Mouse (Mus musculus) adrenal gland, adult 2 months (tissue): ENCODE data around the gene Gm45234. TPM values are rescaled to one million over a fixed set of nuclear protein-coding genes. Genes with fewer than 3 reads are reported as not detected.

Experiments used
- DNase-seq: peaks from one replicate; pipeline ENCODE4 v3.0.0; 2021
- polyA plus RNA-seq: library from polyadenylated mRNA; depleted of rRNA; stranded (reverse); fragments of >200 nt; gene quantifications from 2 replicates; pipeline ENCODE4 v1.2.3, GENCODE M21; 2012
- total RNA-seq, 2 experiments: library from RNA; stranded (reverse); gene quantifications; 2 replicates each; pipeline ENCODE4 v1.2.3; 2021

Gene Gm45234
- total and polyA plus RNA-seq, 3 experiments = not detected

DNA sequence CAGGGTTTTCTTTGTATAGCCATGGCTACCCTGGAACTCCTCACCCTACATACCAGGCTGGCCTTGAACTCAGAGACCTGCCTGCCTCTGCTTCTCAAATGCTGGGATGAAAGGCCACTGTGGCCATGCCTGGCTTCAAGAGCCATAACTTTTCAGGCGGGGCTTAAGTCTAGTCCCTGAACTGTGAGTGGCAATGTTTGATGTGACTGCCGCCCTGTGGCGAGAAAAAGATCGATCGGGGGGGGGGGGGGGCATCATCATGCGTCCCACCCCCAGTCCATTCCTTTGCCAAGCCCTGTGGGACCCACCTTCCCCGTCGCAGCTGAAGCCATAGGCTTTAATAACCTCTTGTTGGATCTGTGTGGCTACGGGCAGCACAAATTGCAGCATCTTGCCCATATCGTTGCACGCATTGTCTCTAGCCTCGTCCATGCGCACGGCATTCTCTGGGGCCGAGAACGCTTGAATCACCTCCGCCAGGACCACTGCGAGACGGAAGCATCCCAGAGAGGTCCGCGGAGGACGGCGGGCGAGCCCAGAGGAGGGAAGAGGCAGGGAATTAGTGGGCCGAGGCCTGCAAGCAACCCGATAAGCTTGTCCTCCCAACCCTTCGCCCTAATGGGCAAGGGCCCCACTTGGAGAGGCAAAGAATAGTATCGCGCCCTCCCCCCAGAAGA, 15.5 kb downstream of the Gm45234 start:
- no peak for DNase-seq

DNA sequence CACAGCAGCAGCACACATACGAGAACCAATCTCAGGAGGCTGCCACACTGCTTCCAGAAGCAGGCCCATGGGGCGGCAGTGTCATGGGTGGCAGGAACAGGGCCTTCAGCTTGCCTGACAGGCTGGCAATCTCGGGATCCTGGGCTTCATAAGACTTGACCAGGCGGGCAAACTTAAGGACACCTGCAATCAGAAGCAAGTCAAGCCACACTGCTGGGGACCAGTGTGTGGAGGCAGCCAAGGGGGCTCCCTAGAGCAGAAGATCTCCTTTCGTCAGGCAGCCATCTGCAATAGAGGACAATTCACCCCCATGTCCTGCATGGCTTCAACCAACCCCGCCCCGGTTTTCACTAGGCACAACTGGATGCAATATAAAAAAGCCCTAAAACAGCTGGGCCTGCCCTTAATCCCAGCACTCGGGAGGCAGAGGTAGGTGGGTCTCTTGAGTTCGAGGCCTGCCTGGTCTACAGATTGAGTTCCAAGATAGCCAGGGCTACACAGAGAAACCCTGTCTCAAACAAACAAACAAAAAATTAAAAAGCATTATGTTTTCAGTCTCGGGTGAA, 16.5 kb downstream of the Gm45234 start:
- DNase-seq = no peak

DNA sequence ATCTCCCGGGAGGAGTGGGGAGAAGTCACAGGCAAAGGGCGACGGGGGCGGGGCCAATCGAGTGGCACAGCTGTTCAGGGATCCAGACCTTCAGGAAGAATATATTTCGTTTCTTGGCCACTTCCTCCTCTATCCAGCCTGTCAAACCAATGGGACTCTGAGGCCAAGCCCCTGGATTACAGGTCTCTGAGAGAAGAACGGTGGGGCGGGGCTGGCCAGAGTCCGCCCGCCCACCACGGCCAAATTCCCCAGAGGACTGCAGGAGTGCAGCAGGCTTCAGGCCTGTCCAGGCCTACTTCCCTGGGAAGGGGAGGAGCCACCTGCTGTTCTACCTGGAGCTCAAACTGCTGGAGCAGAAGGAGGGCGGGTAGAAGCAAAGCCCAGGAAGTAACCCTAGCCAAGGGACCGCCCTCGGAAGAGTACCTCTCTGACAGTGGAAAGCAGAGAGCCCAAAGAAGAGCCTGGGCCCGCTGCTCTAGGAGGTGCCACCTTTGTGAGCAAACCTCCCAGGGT, 17.3 kb downstream of the Gm45234 start, which contains the start of gene Ptpn6:
TSS of gene Ptpn6 (minus strand) at position 204 of the 513 bp plus-strand sequence.
- DNase-seq = no peak

DNA sequence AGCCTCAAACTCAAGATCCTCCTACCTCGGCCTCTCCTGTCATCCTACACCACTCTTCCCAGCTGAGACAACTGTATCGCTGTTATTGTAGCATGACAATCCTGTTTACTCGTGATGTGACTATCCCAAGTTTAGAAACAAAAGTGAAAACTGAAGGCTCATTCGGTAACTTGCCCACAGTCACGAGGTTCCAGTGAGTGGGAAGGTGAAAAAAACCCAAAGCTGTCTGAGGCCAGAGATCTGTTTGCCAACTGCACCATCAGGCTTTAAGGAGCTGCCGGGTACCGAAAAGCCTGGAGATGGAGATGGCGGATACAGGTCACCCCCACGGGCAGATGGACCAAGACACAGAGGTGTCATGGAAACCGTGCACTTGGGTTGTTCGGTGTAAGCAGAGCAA, 18.8 kb downstream of the Gm45234 start:
- DNase-seq = no peak

DNA sequence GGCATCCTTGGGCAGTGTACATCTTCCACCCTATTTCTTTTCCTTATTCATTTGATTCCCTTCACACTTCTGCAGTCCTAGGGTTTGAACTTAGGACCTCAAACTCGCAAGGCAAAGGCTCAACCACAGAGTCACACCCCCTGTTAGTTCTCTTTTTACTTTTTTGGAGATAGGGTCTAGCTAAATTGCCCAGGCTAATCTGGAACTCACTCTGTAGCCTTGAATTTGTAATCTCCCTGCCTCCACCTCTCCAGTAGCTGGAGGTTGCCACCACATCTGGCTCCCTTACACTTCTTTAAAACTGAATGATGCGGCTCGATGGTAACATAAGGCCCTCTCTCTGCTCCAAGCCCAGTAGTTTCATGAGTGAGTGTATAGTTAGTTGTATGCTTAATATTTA, 21.4 kb downstream of the Gm45234 start:
- no peak for DNase-seq

DNA sequence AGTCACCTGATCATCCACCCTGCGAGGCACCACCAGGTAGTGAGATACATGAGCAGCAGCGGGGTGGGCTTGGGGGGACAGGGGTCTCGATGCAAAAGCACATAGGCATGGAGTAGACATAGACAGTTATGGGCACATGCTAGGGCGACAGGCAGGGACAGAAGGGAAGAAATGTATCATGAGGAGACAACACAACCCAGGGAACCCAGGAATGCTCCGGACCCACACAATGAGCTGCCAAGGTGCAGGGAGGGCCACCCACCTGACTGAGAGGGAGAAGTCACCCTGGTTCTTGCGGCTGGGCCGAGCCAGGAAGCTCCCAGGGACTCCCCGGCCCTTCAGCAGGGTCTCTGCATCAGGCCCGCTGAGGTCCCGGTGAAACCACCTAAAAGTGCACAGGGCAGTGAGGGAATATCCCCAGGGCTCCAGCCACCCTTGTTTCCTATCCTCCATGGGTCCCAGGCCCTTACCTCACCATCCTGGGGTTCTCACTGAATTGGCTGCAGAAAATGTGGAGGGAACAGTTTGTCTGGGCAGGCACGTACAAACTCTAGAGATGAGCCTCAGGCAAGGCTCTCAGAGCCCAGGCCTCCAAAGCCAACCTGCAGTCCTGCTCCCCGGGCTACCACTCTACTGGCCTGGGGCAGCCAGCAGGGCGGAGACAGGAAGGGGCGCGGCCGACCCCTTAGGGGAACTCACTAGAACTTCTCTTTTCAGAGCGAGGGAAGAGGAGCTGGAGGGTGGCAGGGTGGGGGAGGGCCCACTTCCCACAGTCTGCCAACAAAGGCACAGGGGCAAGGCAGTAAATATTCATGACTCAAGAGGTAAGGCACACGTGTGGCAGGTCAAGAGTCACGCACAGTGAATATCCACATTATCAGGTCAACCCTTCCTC, 23.1 kb downstream of the Gm45234 start:
- no peak for DNase-seq

DNA sequence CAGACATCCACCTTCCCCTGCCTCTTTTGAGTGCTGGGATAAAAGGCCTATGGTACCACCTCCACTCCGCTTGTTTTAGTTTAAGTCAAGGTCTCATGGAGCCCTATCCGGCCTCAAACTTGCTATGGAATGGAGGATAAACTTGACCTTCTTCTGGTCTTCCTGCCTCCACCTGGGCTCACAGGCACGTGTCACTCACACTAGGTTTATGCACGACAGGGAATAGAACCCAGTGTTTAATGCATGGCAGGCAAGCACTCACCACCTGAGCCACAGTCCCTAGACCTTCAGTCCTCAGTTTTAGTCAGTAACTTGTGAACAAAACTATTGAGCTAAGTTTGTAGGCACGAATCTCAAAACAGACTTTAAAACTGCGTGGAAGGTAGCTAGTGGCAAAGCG, 24.8 kb downstream of the Gm45234 start:
- DNase-seq = no peak

DNA sequence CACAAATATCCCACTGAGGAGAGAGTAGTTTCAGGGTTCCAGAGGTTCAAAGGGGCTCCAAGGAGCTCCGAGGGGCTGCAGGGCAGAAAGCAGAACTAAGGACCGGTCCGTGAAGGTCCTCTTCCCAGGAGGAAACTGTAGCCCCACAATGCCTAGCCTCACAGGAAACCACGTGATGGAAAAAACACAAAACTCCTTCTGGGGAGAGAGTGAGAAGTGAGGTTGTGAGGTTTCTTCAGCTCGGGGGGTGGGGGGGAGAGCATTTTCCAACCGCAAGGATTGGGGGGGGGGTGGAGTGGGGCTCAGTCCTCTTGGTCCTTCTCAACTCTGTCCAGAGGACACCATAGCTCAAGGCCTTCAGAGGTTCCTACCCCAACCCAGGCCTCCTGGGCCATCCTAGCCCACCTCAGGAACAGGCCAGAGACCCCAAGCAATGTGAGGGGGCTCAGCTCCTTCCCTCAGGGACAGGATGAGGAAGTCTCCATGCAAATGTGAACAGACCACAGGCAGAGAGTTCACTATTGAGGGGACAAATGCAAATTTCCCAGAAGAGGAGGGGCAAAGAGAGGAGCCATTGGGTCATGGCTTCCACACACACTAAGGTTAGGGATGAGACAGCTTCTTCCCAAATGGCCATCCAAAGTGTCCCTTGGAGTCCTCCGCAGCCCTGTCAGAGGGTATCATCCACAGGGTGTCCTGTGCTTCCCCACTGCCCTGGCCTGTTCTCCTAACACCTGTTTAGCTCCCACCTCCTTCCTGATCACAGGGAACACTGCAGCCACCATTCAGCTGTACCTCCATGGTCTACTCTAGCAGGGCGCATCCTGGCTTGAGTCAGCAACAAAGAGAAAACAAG, 25.7 kb downstream of the Gm45234 start:
- no peak for DNase-seq

DNA sequence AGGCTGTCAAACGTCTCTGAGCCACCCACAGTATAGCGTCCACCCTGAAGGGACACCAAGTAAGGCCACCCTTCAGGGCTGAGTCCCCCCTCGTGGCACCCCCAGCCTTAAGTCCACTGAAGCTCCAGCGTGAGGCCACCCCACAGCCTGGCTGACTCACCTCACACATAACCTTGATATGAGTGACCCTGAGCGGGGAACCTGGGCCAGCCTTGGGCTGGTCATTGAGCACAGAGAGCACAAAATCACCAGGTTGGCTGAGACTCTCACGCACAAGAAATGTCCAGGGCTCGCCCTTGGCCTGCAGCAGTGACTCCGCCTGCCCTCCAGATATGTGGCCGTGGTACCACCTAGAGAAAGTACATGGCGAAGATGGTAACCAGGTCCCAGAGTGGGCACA, 27.2 kb downstream of the Gm45234 start:
- peak; percentile 80 for DNase-seq

DNA sequence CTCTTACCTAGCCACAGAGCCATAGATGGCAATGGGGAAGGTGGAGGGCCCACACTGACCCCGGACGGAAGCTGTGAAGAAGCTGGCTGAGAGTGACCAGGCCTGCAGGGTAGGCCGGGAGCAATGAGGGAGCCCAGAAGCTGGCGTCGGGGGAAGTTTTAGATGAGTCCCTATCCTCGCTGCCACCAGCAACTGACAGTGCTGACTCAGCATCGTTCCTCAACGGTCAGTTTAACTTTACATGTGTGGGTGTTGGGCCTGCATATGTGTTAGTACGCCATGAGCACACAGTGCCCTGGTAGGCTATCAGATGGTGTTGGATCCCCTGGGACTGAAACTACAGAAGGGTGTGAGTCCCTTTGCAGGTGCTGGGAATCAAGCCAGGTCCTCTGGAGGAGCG, 31.3 kb downstream of the Gm45234 start:
- no peak for DNase-seq

DNA sequence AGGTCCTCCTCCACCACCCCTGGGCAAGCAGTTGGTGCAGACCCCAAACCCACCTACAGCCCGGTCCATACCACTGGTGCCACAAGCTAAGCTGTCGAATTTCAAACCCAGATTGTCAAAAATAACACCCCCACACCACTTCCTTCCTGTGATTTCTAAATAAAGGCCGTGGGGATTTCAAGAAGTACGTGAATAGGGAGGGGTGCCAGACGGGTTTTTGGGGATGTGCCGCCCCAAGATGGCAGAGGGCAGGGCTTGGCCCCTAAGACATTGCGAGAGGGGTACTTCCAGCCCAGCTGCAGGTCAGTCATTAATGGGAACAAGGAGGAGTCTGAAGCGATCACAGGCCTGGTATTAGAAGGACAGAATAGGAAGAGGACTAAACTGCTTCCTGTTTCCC, 32.3 kb downstream of the Gm45234 start:
- no peak for DNase-seq

DNA sequence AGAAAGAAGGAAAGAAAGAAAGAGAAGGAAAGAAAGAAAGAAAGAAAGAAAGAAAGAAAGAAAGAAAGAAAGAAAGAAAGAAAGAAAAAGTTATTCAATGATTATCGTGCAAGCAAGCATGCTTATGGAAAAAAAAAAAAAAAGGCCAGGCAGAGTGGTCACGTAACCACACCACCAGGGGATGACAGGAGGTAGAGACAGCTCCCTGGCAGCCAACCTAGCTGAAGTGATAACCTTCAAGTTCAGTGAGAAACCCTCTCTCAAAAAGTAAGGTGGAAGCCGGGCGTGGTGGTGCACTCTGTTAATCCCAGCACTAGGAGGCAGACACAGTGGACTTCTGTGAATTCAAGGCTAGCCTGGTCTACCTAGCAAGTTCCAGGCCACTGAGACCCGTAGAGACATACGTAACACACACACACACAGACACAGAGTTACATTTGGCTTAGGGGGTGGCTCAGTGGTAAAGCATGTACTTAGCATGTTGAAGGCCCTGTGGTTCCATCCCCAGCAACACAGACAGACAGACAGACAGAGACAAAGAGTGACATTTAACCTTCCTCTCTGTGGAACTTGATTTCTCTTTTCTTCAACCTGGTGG, 32.8 kb downstream of the Gm45234 start:
- DNase-seq = no peak

DNA sequence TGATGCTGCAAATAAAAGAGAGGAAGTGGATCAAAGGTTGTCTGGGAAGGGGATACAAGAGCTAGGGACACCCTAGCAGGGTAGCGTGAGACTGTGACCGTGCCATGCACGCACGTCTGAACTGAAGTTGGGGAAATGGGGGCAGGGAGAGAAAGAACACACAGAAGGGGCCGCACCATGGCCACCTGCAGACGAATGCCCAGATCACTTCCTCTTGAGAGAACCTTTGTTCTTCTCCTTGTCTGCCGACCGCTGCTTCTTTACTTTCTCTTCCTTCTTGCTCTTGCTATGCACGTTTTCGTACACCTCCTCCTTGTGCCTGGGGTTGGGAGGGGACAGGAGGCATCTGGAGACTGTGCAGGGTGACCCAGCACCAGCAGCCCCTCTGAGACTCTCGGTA, 34.9 kb downstream of the Gm45234 start:
- DNase-seq = no peak

DNA sequence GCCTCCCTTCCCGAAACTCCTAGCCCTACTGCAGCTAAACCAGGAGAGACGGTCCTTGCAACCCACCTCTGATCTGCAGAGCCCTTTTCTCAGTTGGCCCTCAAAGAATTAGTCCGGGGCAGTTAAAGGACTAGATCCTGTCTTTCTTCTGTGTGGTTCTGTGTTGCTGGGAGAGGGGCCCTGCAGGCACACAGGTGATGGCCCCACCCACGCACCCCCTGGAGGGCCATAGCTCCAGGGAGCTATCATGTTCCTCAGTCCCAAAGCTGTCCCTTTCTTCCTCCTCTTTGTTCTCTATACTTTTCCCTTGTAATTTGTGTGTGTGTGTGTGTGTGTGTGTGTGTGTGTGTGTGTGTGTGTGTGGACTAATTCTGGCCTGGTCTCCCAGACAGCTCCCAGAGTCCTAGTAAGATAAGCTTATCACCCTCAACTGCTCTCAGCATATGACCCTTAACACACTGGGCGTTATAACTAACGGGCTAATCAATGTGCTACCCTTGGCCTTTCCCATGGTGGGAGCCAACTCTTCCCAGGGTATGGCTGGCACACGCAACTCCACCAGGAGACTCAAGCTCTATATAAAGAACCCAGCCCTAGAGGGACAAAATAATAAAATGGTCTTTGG, 36.4 kb downstream of the Gm45234 start:
- no peak for DNase-seq

DNA sequence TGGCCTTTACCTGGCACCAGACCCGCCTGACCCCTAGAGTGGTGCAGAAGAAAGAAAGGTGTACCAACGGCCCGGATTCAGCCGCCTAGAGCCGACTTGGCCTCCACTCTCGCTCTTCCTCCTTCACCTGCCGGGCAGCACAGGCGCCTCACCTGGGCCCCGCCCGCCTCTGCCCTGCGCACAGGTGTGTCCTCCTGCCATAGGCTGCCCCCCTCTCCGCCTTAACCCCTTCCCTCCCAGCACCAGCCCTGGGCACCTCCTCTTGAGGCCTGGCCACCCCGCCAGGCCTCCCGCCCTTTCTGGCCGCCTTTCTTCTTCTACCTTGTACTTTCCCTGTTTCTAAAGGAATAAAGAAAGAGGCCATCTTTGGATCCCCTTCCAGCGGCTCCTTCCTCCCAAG, 37.1 kb downstream of the Gm45234 start:
- DNase-seq = no peak

DNA sequence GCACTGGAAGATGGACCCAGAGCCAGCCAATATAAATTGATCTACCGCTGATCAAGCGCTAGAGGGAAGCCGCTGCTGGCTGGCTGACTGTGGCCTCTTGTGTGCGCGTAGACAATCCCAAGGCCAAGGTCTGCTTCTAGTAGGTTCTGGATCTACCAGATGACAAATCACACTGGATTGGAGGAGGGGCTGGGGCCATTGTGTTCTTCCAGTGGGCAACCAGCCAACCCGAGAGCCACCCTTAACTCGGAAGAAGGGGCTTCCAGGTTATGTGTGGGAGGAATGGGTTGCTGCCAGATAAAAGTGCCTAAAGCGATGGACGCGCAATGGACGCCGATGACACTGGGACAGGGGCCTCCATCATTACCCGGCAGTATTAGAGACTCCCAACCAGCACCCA, 37.9 kb downstream of the Gm45234 start:
- peak; percentile 48 for DNase-seq

DNA sequence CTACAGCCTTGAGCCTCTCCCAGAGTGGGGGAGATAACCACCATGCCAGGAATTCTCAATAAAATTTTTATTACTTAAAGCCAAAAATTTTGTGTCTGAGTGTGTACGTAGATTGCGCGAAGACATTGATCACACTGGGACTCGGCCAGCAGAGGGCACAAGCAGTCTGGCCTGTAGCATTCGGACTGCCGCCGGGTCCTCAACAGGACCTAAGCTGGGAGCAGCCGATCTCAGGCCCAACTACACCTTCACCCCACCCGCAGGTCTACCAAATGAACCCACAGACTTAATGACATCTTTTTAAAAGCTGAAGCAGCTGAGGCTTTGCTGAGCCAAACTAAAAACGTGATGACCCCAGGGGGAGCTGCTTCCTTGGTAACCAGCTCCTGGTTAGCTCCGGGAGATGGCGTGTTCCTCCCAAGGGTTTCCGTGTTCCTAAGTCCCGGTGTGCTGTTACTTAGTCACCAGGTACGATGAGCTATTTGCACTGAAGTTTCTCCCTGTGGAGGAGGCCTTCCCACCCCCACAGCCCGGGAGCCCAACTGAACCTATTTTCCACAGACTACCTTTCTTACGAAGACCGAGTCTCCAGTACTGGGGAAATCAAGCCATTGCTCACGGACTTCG, 38.8 kb downstream of the Gm45234 start:
- DNase-seq = peak; percentile 60

DNA sequence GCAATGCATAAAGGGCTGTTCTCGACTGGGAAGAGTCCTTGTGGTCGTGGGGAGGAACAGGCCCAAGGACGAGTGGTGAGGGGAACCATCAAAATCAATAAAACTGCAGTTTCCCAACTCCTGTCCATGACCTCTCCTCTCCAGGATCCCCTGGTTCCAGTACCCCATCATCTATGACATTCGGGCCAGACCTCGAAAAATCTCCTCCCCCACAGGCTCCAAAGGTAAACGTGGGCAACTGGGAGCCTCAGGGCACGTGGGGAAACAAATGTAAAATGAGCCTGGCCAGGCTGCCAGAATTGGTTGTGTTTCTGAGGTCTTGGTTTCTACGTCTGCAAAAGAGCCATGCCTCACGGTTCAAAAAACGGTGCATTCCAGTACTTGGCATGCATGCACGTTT, 42.9 kb downstream of the Gm45234 start:
- no peak for DNase-seq

DNA sequence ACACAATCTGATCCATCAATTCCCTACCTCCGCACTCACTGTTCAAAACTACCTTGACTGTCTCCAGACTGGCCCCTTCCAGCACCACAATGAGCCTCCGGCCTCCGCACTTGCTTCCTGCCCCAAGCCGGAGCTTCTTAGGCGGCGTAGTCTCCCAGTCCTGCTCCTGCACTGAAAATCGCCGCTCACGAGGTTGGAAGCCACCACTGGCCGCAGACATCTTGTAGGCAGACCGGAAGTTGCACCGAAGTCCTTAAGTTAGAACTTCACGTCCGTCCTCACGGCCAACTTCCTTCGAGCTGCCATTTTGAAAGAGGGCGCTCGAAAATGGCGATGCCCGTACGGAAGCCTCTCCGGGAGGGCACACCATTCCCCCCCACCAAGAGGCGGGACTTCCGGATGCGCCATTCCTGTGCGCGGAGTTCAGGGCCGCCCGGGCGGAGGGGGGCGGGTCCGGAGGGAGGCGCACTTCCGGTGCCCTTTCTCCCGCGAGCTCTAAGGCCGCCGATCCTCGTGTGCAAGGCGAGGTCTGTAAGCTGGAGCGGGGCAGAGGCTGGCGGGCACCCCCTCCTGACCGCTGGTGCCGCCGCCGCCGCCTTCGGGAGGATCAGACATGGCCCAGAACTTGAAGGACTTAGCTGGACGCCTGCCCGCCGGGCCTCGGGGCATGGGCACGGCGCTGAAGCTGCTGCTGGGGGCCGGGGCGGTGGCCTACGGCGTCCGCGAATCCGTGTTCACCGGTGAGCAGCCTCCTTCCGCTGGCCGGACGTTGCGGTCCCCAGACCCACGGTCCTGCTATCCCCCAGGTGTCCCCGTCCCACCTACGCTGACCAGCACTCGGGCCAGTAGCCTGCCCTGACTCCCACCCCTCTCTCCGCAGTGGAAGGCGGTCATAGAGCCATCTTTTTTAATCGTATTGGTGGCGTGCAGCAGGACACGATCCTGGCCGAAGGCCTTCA, 43.7 kb downstream of the Gm45234 start, which contains the start of the genes Emg1 and Phb2:
TSS of gene Emg1 (minus strand) at position 355 of the 959 bp plus-strand sequence.
TSS of gene Phb2 (plus strand) at position 513 of the 959 bp plus-strand sequence.
- DNase-seq = peak; percentile 99
